Mouse (Mus musculus) ZHBTc4 (cell line): Measurements from ENCODE around the gene Upk2.
"Not testable (repeated sequence)": the region's sequence is repeated elsewhere in the genome, so short reads cannot be mapped to it uniquely, and the experiment has no call there.

Experiments
- DNase-seq: peaks from one replicate; pipeline ENCODE4 v3.0.0-alpha.2; 2011; ENCODE audit warnings: low read depth, low spot score

Upk2 gene

DNA sequence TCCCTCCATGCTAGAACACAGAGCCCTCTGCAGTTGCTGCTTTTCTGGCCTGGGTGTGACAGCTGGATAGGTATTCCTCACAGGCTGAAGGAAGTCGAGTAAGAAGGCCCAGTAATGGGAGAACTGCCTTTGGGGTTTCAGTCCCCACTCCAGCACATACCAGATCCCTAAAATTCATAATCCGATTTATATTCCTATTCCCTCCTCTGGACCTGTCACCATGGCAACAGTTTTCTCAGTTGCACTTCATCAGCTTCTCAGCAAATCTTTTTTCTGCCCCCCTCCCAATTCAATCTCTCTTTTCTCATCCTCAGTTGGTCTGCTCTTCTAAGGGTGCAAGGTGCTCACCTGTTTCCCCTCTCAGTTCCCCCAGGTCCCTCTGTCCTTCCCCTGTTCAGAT is 14.0 kb upstream of the Upk2 start:
- no peak for DNase-seq

GRCm38 (mm10) chr9:44468224-44468623 is 13.4 kb upstream of the Upk2 start:
- DNase-seq = no peak

GRCm38 (mm10) chr9:44461950-44462349 is 7.2 kb upstream of the Upk2 start:
- no peak for DNase-seq

DNA sequence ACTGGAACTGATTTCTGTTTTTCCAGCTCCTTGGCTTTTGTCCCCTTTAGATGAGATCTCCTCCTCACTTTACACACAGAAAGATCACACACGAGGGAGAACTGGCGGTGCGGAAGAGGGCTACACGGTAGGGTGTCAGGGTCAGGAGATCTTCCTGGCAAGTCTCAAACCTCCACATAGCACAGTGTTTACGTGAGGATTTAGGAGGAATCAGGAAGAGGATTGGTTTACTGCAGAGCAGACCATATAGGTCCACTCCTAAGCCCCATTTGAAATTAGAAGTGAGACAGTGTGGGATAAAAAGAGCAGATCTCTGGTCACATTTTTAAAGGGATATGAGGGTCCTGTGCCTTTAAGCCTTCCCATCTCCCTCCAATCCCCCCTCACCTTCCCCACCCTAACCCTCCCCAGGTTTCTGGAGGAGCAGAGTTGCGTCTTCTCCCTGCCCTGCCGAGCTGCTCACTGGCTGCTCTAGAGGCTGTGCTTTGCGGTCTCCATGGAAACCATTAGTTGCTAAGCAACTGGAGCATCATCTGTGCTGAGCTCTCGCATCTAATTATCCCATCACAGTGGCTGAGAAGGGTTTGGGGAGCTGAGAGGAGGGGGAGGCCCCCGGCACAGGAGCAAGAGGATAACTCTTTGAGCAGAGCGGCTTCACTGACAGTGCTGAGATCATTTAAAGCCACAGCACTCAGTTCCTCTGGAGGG is 2.4 kb upstream of the Upk2 start:
- peak; percentile 76 for DNase-seq

GRCm38 (mm10) chr9:44454132-44454890 is 465 bp downstream of the Upk2 start:
- DNase-seq = peak; percentile 93

- peak; percentile 77 for DNase-seq
Observed at GRCm38 (mm10) chr9:44450387-44450786, 4.4 kb downstream of the Upk2 start.

DNA sequence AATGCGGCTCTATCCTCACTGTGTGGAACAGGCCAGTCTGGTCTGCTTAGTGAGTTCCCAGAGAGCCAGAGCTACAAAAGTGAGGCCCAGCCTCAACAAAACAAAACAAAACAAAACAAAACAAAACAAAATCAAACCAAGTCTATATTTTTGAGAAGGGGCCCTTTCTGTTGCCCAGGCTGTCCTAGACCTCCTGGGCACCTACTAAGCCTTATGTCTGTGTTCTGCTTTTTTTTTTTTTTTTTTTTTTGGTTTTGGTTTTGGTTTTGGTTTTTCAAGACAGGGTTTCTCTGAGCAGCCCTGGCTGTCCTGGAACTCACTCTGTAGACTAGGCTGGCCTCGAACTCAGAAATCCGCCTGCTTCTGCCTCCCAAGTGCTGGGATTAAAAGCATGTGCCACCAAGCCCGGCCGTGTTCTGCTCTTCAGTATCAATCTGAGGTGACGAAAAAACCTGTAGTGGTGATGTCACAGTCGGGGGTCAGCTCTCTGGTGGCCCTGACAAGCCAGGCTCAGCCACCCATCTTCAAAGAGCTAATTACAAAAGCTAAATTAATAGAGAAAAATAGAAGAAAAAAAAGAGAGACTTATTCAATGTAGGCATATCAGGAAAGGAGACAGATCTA is 10.3 kb downstream of the Upk2 start:
- DNase-seq = not testable (repeated sequence)

DNA sequence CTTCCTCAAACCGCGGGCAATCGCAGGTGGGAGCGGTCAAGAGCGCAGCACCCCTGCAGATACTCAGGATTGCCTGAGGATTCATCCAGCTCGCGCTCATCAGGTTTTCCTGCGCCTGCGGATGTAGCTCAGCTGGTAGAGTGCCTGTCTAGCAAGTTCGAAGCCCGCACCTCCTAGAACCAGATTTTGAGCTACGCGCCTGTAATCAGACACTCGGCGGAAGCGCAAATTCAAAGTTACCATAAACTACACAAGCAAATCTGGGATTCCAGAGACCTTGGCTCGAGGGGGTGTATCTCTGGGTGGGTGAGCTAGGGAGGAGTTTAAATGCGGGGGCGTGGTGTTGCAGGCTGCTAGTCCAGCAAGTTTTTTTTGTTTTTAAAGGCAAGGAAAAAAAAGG is 13.8 kb downstream of the Upk2 start, which contains the start of gene Foxr1:
Foxr1 (minus strand) TSS at position 176 of the 400 bp plus-strand sequence.
- peak; percentile 84 for DNase-seq

DNA sequence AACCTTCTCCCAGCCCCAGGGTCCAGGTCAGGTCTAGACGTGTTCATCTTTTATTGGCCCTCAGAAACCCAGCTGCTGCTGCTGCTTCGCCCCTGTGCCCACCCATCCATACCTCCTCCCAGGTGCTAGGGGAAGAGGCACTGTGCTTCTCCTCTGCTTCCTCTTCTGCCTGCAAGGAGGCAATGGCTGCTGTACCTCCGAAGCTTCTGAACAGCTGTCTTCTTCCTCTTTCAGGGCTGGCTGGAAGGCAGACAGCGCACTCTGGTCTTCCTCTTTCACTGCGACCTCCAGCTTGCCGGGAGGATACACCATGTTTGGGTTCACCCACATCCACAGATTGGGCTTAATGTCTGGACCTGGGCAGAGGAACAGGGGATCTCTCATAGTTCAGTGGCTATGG is 19.0 kb downstream of the Upk2 start:
- no peak for DNase-seq

DNA sequence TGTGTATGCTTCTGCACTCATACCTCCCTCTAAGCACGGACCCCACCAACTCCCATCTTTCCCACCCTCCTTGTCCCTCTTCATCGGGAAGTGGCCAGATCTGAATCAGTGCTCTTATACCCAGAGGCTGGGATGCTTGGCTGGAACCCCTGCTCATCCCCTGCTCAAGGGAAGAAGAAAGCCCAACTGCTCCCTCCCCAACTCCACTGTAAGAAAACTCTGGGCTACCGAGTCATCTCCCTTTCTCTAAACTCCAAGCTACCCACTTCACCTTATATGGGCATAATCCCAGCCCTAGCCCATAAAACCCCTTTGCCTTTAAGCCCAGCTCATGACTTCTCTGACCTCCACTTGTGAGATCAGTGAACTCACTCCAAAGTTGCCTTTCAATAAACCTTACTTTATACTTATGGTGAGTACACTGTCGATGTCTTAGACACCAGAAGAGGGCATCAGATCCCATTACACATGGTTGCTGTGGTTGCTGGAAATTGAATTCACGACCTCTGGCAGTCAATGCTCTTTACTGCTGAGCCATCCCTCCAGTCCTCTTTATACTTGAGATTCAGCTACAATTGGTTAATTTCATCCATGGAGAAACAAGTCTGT is 22.1 kb downstream of the Upk2 start:
- DNase-seq = peak; percentile 48

GRCm38 (mm10) chr9:44423576-44423975 is 31.2 kb downstream of the Upk2 start:
- DNase-seq = peak; percentile 58

DNA sequence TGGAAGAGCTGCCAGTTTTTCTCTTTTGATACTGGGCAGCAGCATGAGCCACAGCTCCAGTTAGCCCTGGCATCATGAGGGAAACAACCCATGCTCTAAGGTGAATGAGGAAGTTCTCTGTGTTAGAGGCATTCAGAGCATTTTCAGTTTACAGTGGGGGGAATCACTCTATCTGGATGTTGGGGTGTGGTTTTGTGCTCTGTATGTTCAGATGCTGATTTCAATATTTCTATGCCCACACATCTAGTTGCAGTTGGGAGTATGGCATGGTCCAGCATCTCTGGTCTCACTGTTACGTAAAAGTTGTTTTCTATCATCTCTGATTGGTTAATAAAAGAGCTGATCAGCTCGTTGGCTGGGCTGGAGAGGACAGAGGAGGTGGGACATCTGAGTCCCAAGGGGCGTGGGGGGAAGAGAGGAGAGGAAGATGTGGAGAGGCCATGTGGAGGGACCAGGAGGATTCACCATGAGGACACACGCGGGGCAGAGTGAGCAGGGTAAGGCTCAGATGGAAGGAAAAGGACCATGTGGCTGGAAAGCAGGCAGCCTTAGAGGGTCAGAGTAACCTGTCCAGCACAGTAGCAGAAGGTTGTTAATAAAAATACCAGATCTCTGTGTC is 34.4 kb downstream of the Upk2 start:
- peak; percentile 82 for DNase-seq

GRCm38 (mm10) chr9:44419730-44420129 is 35.0 kb downstream of the Upk2 start:
- not testable (repeated sequence) for DNase-seq

- peak; percentile 95 for DNase-seq
Observed at GRCm38 (mm10) chr9:44418519-44419385, 36.0 kb downstream of the Upk2 start, which contains the start of gene Ccdc84. Ccdc84 (minus strand) TSS chr9:44418569.

DNA sequence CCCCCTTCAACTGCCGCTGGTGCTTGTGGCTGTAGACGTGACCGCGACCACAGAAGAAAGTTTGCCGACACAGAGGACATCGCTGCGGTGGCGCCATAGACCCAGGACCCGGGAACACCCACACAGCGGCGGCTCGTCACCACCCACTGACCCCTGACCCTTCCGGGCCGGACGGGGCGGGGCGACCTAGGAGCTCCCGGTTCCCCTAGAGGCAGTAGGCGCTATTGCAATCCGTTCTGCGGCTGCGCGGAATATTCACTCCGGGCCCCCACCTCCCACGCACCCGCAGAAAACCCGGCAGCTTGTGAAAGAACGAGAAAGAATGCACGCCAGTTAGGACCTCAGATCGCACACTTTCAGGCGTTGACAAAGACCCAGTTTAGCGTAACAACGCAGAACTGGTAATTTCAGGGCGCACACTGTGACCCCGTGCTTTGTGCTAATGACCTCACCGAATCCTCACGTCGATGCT is 36.8 kb downstream of the Upk2 start:
- peak; percentile 93 for DNase-seq

DNA sequence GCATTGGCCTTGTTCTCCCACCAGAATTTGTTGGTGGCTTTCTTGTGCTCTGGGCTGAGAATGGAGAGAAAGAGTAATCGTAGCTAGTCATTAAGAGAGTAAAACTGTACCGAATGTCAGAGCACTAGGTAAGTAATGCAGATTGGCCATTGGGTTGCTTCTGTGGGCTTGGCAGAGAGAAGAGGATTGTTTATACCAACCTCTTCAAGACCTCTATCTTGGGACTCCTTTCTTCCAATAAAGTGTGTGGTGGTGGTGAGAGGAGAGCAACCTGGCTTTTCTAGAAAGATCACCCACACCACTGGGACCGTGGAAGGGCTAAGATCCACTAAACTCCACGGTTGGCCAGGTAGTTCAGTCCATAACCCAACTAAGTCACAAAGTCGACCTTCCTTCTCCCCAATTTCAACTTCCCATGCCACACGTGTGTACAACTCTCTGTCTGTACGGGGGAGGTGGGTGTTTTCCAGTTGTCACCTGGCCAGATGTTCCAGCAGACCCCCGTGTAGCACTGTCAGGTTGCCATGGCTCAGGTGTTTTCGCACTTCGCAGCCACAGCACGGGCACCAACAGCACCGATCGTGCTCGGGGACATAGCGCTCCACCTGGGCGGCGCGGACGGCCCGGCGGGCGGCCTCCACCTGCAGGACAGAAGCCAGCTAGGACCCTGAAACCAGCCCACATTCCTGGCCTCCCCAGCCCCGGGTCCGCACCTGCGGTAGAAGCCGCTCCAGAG is 37.5 kb downstream of the Upk2 start:
- DNase-seq = no peak

DNA sequence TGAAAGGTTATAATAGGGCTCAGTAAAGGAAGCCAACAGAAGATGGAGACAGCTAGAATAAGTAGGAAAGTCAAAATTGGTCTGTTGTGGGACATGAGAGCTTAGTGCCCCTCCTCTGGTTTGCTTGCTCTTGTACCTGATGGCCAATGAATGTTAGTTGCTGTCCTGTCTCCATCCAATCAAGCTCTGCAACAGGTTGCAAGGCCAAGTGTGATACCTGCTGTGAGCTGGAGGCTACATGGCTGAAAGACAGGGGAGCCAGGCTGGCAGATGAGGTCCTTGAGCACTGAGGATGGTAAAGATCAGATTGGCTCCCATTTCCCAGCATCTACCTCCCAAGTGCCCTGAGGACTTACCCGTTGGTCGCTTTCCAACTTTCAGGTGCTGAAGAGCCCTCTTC is 42.0 kb downstream of the Upk2 start:
- DNase-seq = no peak

DNA sequence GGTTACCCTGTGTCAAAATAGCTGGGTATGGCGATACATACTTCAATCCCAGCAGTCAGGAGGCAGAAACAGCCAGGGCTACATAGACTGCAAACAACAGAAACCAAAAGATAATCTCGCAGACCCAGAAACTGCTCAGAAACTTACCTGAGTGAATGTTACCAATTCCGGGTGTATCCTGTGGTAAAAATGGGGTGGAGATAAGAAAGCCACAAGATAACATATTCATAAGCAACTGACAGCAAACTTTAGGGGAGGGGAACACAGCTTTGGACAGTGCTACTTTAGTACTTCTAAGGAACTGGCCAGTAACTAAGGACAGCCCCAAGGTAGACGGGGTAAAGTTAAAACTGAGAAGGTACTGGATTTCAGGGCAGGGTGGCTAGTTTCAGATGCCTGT is 42.5 kb downstream of the Upk2 start:
- no peak for DNase-seq

- no peak for DNase-seq
Observed at GRCm38 (mm10) chr9:44411601-44412130, 43.1 kb downstream of the Upk2 start.
